Mouse (Mus musculus) adrenal gland, postnatal 25 days (tissue): Measurements from ENCODE around the gene Ran. TPM values are rescaled to one million over a fixed set of nuclear protein-coding genes. Genes with fewer than 3 reads are reported as not detected.

ENCODE experiments used
- DNase-seq: peaks from one replicate; pipeline ENCODE4 v3.0.0; 2021; ENCODE audit warnings: mixed read lengths
- total RNA-seq: library from RNA; stranded (reverse); gene quantifications from 2 replicates; pipeline ENCODE4 v1.2.3, GENCODE M21; 2021

Gene Ran
- total RNA-seq, 1 experiment from 2014 or later = 222 TPM

DNA sequence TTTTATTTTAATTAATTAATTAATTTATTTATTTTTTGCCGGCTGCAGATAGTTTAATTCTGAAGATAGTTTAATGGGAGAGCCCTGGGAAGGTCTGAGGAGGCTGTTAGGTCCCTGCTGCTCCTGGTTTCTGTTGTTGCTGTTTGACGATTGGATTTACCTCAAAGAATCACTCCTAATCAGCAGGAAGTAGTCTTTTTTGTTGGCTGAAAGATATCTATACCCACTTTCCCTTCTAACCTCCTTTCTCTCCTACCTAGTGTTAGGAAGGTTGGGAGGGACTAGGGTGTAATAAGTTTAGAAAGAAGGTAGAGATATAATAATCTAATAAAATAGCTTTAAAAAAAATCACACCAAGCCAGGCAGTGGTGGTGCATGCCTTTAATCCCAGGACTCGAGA lies 4.8 kb upstream of the Ran start:
- DNase-seq = no peak

DNA sequence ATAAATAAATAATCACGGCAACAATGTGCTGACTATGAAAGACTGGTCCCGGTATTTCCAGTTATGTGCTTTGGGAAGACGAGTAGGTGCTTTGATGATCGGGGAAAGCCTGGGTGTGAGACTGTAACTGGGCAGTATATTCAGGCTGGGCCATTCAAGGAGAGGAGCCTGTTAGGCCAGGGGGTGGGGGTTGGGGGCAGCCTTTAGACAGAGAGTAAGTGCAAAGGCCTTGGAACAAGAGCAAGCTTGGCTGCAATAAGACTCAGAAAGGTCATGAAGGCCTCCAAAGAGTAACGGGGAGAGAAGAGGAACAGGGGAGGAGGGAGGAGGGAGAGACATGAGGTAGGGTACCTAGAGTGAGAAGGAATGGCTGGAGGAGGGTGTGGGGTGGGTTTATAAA lies 4.3 kb upstream of the Ran start:
- no peak for DNase-seq

DNA sequence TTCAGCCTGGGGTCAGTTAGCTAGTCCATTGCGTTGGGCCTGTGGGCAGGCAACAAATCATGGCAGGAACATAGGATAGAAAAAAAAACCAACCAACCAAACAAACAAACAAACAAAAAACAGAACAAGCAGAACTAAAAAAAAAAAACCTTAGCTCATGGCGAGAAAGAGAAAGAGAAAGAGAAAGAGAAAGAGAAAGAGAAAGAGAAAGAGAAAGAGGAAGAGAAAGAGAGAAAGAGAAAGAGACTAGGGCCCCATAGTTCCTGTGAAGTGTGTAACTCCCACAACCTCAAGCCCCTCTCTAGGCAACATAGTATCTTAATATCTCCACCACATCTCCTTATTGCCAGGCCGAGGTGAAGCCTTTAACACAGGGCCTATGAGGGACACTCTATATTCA lies 3.5 kb upstream of the Ran start:
- DNase-seq = no peak

DNA sequence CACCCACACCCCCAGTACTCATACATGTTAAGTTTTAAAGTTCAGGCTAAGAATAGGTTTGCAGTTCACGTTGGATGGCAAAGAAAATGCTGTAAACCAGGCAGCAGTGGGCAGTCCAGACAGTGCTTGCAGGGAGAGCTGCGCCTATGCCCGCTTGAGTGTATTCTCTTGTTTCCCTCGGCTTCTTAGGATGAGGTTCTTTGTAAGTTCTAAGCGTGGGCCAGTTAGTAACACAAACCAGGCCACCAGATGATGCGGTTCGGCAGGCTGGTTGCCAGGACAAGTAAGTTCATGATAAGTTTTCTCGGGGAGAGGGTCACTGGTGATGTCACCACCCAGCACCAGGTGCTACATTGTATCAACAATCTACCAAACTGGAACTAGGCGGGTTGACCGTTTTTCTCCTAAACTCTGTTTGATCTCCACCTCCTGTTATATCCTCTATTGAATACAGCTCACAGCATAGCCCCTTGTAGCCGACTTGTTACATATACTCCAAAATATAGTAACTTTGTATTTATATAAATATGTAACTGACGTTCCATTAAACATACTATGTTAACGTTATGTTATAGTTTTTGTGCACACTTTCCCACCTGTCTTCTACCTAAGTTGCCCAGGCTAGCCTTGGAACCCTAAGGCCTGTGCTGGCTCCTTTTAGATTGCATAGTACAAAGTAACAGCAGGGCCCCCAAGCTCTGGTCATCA lies 933 bp upstream of the Ran start:
- no peak for DNase-seq

DNA sequence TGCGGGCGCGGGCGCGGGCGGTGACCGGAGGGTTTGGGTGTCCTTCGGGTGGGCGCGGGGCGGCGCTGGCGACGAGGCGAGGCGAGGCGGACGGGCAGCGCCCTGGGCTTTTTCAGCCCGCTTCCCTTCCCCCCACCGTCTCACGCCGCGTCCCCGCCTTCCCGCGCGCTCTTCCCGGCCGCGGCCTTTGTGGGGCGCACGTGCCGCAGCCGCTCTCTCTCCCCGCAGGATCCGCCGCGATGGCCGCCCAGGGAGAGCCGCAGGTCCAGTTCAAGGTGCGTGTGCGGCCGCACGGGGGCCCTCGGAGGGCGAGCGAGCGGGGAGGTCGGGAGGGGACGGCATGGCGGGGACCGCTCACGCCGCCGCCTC lies 415 bp downstream of the Ran start:
- DNase-seq = peak; percentile 73

DNA sequence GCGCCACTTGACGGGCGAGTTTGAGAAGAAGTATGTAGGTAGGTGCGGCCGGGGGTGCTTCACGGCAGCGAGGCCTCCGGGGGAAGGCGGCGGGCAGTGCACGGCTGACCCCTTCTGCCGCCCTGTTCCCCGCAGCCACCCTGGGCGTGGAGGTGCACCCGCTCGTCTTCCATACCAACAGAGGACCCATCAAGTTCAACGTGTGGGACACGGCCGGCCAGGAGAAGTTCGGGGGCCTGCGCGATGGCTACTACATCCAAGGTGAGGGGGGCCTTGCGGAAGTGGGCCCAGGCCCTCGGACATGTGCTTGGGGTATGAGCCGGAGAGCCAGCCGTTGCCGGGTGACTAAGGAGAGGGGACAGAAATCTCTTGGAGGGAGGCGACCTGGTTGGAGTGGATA lies 862 bp downstream of the Ran start:
- peak; percentile 36 for DNase-seq

DNA sequence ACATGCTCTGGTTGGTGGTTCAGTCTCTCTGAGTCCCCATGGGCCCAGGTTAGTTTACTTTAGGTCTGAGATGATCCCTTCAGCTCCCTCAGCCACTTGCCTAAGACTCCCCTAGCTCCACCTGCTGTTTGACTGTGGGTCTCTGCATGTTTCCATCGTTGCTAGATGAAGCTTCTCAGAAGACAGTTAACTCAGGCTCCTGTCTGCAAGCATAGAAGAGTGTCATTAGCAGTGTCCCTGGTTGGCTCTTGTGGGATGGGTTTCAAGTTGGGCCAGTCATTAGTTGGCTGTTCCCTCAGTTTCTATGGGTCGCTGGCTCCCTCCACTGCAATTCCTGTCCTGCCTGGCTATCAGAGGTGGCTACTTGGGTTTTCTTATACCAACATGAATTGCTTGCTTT lies 5.2 kb downstream of the Ran start:
- no peak for DNase-seq

DNA sequence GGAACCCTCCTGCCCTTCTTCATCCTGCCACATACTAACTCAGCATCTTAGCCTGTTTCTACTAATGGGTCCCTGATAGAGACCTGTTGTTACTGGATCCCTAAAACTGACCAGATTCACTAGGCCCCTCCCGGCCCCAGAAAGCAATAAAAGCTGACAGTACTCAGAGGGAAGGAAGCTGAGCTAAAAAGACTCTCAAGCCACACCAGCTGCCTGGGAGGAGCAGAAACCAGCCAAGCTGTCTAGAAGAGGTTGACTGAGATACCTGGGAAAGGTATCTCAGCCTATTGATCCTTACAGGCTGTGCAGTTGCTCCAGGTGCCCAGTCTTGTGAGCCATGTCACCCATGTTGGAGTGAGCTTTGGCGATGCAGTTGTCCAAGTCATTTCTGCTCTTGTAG lies 5.9 kb downstream of the Ran start:
- DNase-seq = no peak

DNA sequence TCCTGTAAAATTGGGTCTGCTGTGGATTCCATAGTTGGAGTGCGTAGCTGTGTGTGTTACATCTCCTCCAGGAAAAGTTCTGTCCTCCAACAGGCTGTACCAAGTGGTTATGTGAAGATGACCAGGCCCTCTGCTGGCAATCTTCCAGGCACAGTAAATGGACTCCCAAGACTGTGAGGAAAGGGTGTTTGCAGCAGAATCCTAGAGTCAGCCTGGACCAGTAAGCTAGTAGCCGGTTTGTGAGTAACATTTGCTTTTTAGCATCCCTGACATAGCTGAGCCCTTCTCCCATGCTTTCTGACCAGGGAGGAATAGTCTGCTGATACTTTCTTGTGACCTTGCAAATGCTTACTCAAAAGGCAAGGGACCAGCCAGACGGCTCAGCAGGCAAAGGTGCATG lies 6.3 kb downstream of the Ran start:
- DNase-seq = no peak

DNA sequence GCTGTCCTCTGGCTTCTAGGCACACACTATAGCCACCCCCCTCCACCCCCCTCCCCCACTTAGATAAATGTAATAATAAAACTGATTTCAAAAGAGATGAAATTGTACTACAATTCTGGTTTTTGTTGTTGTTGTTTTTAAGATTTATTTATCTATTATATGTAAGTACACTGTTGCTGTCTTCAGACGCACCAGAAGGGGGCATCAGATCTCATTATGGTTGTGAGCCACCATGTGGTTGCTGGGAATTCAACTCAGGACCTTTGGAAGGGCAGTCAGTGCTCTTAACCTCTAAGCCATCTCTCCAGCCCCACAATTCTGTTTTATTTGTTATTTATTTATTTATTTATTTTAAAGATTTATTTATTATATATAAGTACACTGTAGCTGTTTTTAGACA lies 6.8 kb downstream of the Ran start:
- no peak for DNase-seq

DNA sequence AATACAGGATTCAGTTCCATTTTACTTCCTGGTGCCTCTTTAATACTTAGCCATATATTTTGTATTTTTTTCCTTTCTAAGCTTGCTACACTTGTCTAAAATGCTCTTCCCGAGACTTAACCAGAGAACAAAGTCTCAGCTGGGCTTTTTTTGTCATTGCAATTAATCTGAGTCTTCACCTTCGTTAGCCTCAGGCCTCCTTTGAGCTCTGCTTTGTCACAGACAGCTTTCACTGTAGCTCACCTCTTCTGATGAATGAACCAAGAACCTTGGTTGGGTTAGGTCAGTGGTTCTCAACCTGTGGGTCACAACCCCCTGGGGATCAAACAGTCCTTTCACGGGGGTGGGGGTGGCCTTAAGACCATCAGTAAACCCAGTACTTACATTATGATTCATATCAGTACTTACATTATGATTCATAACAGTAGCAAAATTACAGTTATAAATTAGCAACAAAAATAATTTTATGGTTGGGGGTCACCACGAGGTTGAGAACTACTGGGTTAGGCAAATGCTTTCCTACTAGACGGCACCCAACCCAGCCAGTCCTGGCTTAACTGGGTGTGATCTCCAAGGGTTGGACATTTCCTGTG lies 9.4 kb downstream of the Ran start:
- no peak for DNase-seq

DNA sequence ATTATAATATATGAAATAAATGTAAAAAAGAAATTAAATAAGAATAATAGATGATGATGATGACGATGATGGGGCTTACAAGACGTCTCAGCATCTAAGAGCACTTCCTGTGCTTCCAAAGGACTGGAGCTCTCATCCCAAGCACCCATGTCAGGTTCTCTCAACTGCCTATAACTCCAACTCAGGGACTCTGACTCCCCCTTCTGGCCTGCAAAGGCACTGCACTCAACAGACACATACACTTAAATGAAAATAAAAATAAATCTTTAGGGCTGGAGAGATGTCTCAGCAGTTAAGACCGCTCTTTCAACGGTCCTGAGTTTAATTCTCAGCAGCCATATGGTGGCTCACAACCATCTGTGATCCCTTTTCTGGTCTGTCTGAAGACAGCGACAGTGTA lies 16.8 kb downstream of the Ran start:
- DNase-seq = no peak

DNA sequence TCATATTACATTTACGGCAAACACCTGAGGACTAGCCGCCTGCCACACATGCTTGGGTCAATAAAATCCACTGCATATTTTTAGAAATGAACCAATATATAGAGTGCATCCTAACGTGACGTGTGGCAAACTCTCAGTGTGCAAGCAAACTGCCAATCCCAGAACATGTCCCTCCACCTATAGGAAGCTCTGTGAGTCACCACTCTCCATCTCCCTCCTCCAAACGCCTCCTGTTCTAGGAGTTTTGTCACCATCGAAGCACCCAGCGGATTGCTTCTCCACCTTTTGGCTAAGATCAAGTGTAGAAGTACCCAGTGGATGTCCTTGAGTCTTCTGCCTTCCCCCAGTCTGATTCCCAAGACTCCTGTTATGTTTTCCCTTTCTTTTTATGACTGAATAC lies 17.9 kb downstream of the Ran start:
- DNase-seq = no peak

DNA sequence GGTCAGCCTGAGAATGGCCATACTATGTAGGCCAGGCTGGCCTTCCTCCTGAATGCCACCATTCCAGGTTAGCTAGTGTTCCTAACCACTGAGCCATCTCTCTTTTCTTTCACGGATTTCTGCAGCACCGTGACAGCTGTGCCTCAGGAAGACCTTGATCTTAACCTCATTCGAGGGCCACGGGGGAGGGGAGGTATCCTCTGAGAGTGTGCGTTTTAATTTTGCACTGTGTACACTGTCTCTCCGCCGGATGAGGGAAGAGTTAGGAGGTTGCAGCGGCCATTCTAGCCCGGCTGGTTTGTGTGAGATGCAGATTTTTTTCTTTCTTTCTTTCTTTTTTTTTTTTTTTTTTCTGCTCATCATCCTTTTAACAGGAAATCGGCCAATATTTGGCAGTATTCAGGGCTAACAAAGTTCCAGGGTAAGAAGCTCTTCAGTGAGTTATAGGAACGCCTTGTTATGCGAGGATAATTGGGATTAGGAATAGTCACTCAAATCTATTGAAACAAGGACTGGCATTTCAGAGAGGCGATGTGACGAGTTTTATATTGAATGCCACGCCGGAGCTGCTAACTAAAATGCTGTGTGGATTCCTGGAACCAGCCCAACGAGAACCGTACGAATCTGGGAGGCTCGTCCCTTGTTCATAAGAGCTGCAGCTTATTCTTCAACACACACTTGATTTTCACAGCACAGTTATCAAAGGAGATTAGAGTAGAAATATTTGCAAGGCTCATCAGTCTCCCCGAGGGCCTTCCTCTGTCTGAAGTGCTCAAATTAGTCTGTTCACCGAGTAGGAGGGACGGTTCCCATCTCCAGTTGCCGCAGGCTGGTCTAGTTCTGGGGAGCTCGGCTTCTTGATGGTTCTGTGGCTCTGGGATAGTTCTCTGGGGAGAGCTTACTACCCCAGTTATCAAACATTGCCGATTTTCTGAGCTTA lies 26.0 kb downstream of the Ran start:
- DNase-seq = no peak

DNA sequence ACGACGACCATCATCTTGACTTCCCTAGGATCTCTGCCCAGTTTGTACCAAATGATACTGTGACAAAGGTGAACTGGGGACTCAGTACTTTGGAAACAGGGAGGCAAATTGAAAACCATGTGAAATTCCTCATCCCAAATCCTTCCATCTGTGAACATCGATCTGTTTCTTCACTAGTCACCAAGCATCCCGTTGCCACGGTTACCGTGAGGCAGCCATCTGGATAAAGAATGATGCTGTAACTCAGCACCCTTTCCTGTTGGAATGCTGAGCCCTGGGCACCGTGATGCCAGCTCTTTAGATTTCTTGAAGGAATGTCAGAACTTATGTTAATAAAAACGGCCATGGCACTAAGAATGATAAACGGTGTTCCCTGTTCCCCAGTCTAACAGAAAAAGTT lies 29.5 kb downstream of the Ran start:
- DNase-seq = no peak

DNA sequence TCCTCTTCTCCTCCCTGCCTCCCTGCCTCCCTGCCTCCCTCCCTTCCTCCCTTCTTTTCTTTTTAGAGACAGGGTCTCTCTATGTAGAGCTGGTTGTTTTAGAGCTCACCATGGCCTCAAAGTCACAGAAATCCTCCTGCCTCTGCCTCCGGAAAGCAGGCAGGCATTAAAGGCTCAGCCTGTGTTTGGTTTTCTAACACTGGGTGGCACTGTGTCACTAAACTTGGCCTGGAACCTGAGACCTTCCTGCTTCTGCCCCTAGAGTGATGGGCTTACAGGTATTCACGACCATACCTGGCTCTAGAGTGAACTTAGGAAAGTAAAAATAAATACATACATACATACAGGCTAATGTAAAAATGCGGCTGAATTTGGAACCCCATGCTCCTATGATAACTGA lies 32.0 kb downstream of the Ran start:
- DNase-seq = no peak

DNA sequence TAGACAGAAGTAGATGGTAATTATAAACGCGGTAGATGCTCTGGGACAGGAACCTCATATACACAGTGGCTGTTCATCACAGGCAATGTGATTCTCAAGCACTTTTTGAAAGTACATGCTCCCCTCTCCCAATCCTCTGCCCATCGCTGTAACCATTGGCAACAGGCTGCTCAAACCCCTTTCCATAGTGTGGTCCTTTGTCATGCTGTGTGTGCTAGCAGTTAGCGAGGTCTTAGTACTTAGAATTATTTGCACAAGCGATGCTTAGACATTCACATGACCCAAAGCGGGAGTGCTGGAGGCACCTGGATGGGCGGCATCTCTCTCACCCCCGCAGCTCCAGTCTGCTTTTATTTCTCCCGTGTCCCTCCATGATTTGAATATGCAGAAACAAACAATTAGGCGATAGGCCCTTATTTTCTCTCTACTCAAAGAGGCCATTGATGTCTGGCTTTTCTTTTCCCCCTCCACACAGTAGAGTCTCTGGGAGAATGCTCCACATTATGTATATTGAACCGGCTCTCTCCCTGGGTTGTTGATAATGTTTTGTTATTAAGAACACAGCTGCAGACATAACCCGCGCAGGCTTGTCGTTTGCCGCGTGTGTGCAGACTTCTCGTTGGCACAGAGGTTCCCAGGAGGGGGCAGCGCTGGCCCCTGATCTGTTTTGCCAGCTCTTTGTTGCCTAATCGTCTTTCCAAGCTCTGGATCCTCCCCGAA lies 32.9 kb downstream of the Ran start:
- DNase-seq = no peak

DNA sequence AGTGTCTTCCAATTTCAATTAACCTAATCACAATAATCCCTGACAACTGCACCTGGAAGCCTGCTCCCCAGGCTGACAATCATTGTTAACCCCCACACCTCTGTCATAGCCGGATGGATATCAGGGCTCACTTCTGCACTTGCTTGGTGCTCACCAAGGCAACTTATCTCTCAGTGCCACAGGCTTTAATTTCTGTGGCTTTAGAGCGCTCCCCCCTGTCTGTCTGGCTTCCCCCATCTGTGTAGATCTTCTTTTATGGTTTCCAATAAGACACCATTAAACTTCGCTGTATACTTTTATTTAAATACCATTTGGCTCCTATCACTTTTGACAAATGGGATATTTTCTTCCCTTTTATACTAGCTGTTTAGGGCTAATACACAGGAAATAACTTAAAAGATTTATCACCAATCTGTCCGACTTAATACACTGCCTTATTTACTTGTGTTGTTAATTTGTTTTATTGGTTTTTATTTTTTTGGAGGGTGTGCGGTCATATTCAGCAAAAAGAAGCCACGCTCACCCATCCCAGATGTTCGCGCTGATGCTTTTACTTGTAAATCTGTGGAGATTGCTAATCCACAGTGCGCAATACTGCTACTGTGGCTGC lies 34.9 kb downstream of the Ran start:
- no peak for DNase-seq

DNA sequence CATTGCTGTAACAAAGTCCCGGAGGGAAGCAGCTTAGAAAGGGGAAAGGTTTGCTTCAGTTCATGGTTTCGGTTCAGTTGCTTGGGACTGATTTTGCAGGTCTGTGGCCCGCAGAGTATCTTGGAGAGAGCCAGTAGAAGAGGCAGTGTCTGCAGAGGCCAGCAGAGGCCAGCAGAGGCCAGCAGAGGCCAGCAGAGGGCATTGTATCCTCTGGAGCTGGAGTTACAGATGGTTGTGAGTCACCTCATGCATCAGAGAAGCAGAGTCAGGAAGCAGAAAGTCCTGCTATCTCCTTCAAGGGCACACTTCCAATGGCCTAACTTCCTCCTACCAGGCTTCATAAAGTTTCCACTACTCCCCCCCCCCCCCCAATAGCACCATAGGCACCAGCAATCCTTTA lies 39.2 kb downstream of the Ran start:
- no peak for DNase-seq

DNA sequence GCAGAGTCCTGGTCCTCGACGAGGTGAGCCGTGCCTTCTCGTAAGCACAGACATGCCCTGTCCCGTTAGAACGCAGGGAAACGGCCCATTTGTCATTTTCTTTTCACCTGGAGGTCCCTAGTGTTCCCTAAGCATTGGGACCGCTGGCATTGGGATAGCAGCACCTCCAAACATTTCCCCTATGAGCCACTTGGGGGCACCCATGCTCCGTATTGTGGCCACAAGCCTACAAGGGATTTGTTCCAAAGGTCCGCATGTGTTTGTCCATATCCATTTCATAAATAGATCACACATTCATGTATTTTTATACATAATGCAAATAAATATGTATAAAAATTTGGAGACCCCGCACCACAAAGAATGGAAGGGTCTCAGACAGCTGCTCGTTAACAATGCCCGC lies 41.7 kb downstream of the Ran start:
- peak; percentile 66 for DNase-seq

DNA sequence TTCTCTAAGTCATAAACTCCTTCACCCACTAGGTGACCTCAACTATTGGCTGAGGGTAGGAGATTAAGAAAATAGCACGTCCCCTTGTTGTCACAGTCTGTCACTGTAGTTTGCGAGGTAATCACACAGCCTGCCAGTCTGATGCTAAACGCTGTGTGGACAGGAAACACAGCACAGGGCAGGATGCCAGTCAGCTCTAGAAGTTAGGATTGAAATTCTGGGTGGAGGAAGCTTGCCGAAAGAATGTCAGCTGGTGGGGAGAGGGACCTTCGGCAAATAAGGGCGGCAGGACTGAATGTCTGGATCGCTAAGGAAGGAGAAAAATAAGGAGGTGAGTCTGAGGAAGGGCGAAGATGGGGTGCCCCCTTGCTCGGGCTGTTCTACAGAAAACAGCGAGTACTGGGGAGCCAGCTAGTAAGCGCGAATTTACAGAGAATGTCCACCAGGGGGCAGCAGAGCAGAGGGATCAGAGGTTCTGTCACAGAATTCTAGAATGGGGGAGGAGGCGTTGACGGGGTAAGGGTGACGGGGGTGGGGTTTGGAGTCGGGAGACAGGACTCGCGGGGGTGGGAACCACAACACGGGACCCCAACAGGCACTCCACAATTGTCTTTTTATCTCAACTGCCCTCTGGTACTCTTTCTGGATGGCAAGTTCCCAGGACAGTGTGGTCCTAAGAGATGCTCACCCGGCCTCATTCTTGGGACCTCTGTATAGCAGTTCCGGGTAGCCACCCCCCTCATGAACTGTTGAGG lies 43.3 kb downstream of the Ran start:
- DNase-seq = peak; percentile 80

DNA sequence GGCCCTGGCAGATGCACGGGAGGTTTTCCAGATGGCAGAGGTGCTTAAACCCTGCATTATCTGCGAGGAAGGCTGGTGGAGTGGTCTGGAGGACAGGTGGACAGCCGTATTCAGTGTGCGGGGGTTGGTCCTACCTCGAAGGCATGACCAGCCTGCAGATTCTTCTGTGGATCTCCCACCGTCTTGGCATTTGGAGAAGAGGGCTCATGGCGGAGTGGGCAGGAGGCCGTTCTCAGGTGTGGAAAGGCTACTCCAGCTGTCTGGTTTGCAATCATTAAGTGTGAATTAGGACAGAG lies 43.9 kb downstream of the Ran start:
- no peak for DNase-seq
